Mouse (Mus musculus) adrenal gland, adult 2 months (tissue): ENCODE results near the gene Usp28. TPM values are rescaled to one million over a fixed set of nuclear protein-coding genes. Genes with fewer than 3 reads are reported as not detected.

Experiments
- DNase-seq: peaks from one replicate; pipeline ENCODE4 v3.0.0; 2021
- polyA plus RNA-seq: library from polyadenylated mRNA; depleted of rRNA; stranded (reverse); fragments of >200 nt; gene quantifications from 2 replicates; pipeline ENCODE4 v1.2.3, GENCODE M21; 2012; rRNA removed
- total RNA-seq, 2 experiments: library from RNA; stranded (reverse); gene quantifications; 2 replicates each; pipeline ENCODE4 v1.2.3; 2021

Gene Usp28
- total and polyA plus RNA-seq, 3 experiments: 6.9 to 11.2 (median 10.7) TPM

- DNase-seq: no peak
These were observed 36.1 kb downstream of the Usp28 start for GRCm38 (mm10) chr9:49021289-49021688.

- no peak for DNase-seq
These were observed 38.8 kb downstream of the Usp28 start for GRCm38 (mm10) chr9:49023956-49024355.

- no peak for DNase-seq
These were observed 39.4 kb downstream of the Usp28 start for GRCm38 (mm10) chr9:49024529-49024928.

- DNase-seq: peak; percentile 46
These were observed 49.6 kb downstream of the Usp28 start for GRCm38 (mm10) chr9:49034764-49035163.

- DNase-seq: peak; percentile 8
These were observed 65.7 kb downstream of the Usp28 start for GRCm38 (mm10) chr9:49050901-49051300.

- DNase-seq: peak; percentile 47
These were observed 66.2 kb downstream of the Usp28 start for GRCm38 (mm10) chr9:49051349-49051748.

GRCm38 (mm10) chr9:49054028-49054427 lies 68.9 kb downstream of the Usp28 start:
- DNase-seq: no peak

GRCm38 (mm10) chr9:49055333-49056205 lies 70.4 kb downstream of the Usp28 start, which contains the start of gene Zw10:
TSS of gene Zw10 (plus strand) at chr9:49055613.
- DNase-seq: peak; percentile 97

GRCm38 (mm10) chr9:49076847-49077246 lies 91.7 kb downstream of the Usp28 start:
- DNase-seq: no peak

- DNase-seq: no peak
These were observed 95.9 kb downstream of the Usp28 start, which contains the start of gene Tmprss5 for GRCm38 (mm10) chr9:49081107-49081506. TSS of gene Tmprss5 (plus strand) at chr9:49081260.

- DNase-seq: peak; percentile 80
These were observed 96.4 kb downstream of the Usp28 start for GRCm38 (mm10) chr9:49081561-49081960.

GRCm38 (mm10) chr9:49087317-49087716 lies 102.1 kb downstream of the Usp28 start:
- no peak for DNase-seq

Other genes with a start within 250 kb of the Usp28 start
- 10 to 100 TPM; 25.6 to 73.3 TPM for gene Zbtb16, start 149.2 kb upstream of the Usp28 start, total RNA-seq
- gene Zbtb16, start 149.2 kb upstream of the Usp28 start, polyA plus RNA-seq: 17.7 and 20.4 TPM in 2 replicates
- gene Htr3a, start 74.3 kb upstream of the Usp28 start, total RNA-seq: 1 to 10 TPM; 4.6 to 5.1 TPM
- 6.8 and 7.1 TPM in 2 replicates for gene Htr3a, start 74.3 kb upstream of the Usp28 start, polyA plus RNA-seq
- under 1 TPM; 0.14 to 0.55 TPM for gene Htr3b, start 20.4 kb upstream of the Usp28 start, total RNA-seq
- gene Htr3b, start 20.4 kb upstream of the Usp28 start, polyA plus RNA-seq: 0.13 and 0.65 TPM in 2 replicates
- gene Zw10, start 70.2 kb downstream of the Usp28 start, total RNA-seq: 10 to 100 TPM; 15.3 to 17.3 TPM
- 2.7 and 3.7 TPM in 2 replicates for gene Zw10, start 70.2 kb downstream of the Usp28 start, polyA plus RNA-seq
- gene Tmprss5, start 95.9 kb downstream of the Usp28 start, total RNA-seq: under 1 TPM; 0.29 to 0.52 TPM
- 2.7 and 3.8 TPM in 2 replicates for gene Tmprss5, start 95.9 kb downstream of the Usp28 start, polyA plus RNA-seq